Mouse (Mus musculus) liver, embryonic 13.5 days (tissue): ENCODE measurements around the gene Ifna6. TPM values are rescaled to one million over a fixed set of nuclear protein-coding genes. Genes with fewer than 3 reads are reported as not detected.

Source experiments
- ATAC-seq: fragments of 200-750 bp; cut with Nextera tagmentation; 2 replicates; pipeline ENCODE4 v1.8.0; 2017; ENCODE audit warnings: low read depth, mild to moderate bottlenecking, moderate number of reproducible peaks, moderate library complexity
- DNase-seq: peaks from one replicate; pipeline ENCODE4 v3.0.0; 2022
- H3K27ac ChIP-seq: fragments of 300-500 bp; sonication (generic); 2 replicates; pipeline ENCODE4 v1.5.1; 2015; ENCODE audit warnings: moderate library complexity, mild to moderate bottlenecking, inconsistent platforms
- H3K27me3 ChIP-seq: fragments of 300-500 bp; sonication (generic); 2 replicates; pipeline ENCODE4 v1.6.1; 2015; ENCODE audit warnings: mild to moderate bottlenecking, inconsistent platforms
- H3K36me3 ChIP-seq: fragments of 300-500 bp; sonication (generic); 2 replicates; pipeline ENCODE4 v1.6.1; 2015; ENCODE audit warnings: mild to moderate bottlenecking, inconsistent platforms
- H3K4me1 ChIP-seq: fragments of 300-500 bp; sonication (generic); replicated peaks from 2 replicates; pipeline ENCODE4 v1.6.1; 2015; ENCODE audit warnings: inconsistent platforms
- H3K4me2 ChIP-seq: fragments of 300-500 bp; sonication (generic); 2 replicates; pipeline ENCODE4 v1.6.1; 2015; ENCODE audit warnings: inconsistent platforms, mild to moderate bottlenecking, moderate library complexity
- H3K4me3 ChIP-seq: fragments of 300-500 bp; sonication (generic); replicated peaks from 2 replicates; pipeline ENCODE4 v1.5.1; 2015; ENCODE audit warnings: mild to moderate bottlenecking, inconsistent platforms
- H3K9ac ChIP-seq: fragments of 300-500 bp; sonication (generic); 2 replicates; pipeline ENCODE4 v1.6.1; 2015; ENCODE audit warnings: mild to moderate bottlenecking, inconsistent platforms
- H3K9me3 ChIP-seq: fragments of 300-500 bp; sonication (generic); replicated peaks from 2 replicates; pipeline ENCODE4 v1.6.1; 2016; ENCODE audit warnings: inconsistent platforms
- WGBS: fragments of 180-500 bp; shearing (Covaris S2); methylation state at CpG from one replicate; pipeline ENCODE4 v1.1.7; 2015; ENCODE audit not compliant: insufficient replicate concordance; 5-methylcytosine and 5-hydroxymethylcytosine counted together
- polyA plus RNA-seq: library from polyadenylated mRNA; unstranded; fragments of >200 nt; fragmentation: Nextera tagmentation; extraction: Ambion mirVana; gene quantifications from 2 replicates; pipeline ENCODE4 v1.2.1, GENCODE M21; 2015

Ifna6 gene
- polyA plus RNA-seq, 1 experiment from 2014 or later = not detected

DNA sequence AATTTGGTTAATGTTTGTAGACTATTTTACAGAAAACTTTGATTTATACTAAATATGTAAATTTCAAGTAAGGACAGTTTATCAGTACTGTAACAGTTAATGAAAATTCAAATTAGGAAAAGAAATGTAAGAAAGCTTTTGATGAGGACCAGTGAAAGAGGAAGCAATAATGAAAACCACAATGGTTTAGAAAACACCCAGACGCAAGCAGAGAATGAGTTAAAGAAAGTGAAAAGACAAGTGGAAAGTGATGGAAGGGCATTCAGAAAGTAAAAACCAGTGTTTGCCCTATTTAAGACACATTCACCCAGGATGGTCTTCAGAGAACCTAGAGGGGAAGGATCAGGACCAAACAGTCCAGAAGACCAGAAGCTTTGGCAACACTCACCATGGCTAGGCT lies 22.5 kb downstream of the Ifna6 start, which contains the start of gene Ifna1:
Gene Ifna1, plus strand, starts transcription at position 390 of the 400 bp plus-strand sequence.
- WGBS = 11% methylated on average over 1 of the region's 1 CpGs
- Histone ChIP-seq H3K27ac (no peak within 1 kb of the TSS), H3K27me3 (no peaks in the 10 kb centered on the region), H3K4me1 (no peaks in the 10 kb centered on the region), H3K4me3 (no peak within 1 kb of the TSS), H3K4me2 (no peak within 1 kb of the TSS), H3K9ac (no peak within 1 kb of the TSS), H3K9me3 (no peaks in the 10 kb centered on the region), H3K36me3 (no peaks in the 10 kb centered on the region)
- no peak for ATAC-seq
- no peak for DNase-seq

DNA sequence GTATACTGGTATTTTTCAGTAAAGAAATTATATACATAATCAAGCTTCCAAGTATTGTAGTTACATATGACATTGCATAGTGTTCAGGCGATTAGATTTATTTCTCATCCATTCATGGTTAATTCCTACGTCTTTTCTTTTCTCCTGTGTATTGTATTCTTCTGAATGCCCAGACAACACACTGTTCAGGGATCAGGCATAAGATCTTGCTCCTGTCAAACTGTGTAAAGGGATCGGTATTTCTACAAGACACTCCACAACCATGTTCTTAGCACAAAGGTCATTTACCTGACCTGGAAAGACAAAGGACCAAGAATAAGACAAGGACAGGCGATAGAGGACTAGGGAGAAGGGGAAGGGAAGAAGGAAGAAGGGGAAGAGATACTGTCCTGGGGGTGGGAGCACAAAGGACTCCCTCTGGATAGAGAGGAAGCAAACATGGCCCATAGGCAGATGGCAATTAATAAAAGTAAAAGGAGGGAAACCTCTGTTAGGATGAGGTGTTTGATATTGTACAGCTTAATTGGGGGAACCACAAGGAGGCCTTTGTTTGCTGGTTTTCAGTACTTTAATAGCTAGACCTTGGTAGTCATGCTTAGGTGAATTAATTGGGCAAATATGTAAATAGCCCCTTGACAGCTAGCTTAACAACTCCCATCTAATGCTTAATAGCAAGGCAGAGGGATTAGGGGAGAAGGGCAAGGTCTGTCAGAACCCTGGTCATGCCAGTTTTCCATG lies 24.0 kb downstream of the Ifna6 start:
- Histone ChIP-seq H3K9me3 (no peaks in the 10 kb centered on the region), H3K4me1 (no peaks in the 10 kb centered on the region), H3K4me2 (no peak overlapping the region), H3K36me3 (no peaks in the 10 kb centered on the region), H3K27ac (no peak overlapping the region), H3K9ac (no peak overlapping the region), H3K4me3 (no peak overlapping the region), H3K27me3 (no peaks in the 10 kb centered on the region)
- ATAC-seq (no peak), DNase-seq (no peak)
- 55% methylated on average over 4 of the region's 4 CpGs for WGBS

- H3K4me1 ChIP-seq = no peaks in the 10 kb centered on the region
- ATAC-seq (no peak), DNase-seq (no peak)
- no peak overlapping the region for H3K9ac ChIP-seq
- H3K4me3 ChIP-seq = no peak overlapping the region
- no peak overlapping the region for H3K27ac ChIP-seq
- no peaks in the 10 kb centered on the region for H3K9me3 ChIP-seq
- H3K36me3 ChIP-seq = no peaks in the 10 kb centered on the region
- peaks cover 9% of the 10 kb centered on the region for H3K27me3 ChIP-seq
- H3K4me2 ChIP-seq = no peak overlapping the region
Observed at GRCm38 (mm10) chr4:88859214-88859613, 32.0 kb downstream of the Ifna6 start.

DNA sequence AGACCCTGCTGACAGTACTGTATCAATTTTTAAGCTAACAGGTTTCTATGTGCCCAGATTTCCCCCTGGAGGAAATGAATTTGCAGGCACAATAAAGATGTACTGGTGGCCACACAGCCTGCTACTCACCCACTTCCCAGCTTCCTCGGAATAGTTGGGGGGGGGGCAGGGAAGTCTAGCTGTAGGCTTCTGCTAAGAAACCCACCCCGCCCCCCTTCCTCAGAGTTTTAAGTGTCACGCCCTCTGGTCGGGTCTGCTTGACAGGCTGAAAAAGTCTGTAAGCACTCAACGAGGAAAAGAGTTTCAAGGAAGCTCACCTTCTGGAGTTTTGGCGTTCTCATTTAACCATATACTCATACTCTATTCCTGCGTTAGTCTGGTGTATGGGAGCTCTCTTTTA lies 36.1 kb downstream of the Ifna6 start:
- Histone ChIP-seq H3K27me3 (peaks cover 13% of the 10 kb centered on the region), H3K4me3 (no peak overlapping the region), H3K27ac (no peak overlapping the region), H3K4me2 (no peak overlapping the region), H3K36me3 (no peaks in the 10 kb centered on the region), H3K9me3 (no peaks in the 10 kb centered on the region), H3K9ac (no peak overlapping the region), H3K4me1 (peaks cover 15% of the 10 kb centered on the region)
- ATAC-seq (no peak), DNase-seq (no peak)
- WGBS = 16% methylated on average over 7 of the region's 7 CpGs

DNA sequence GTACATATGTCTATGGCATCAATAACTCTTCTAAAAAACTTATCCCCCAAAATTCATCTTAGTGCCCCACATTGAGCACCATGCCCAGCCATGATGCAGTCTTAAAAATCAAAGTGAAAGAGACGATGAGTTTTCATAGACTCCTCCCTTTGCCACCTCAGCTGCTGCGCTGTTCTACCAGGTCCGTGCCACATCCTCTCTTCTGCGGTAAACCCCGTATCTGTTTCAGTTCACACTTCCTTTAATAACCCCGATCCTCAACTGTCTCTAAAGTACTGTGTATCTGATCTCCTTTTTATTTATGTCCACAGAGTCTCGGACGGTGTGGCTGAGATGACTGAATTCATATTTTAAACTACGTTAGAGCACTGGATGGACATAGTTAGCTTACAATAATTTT lies 37.4 kb downstream of the Ifna6 start:
- DNase-seq (no peak), ATAC-seq (no peak)
- no peak overlapping the region for H3K27ac ChIP-seq
- peaks cover 13% of the 10 kb centered on the region for H3K27me3 ChIP-seq
- H3K4me1 ChIP-seq = peaks cover 19% of the 10 kb centered on the region
- H3K9ac ChIP-seq = no peak overlapping the region
- no peaks in the 10 kb centered on the region for H3K9me3 ChIP-seq
- H3K4me2 ChIP-seq = peak overlapping the region; percentile 36
- 13% methylated on average over 9 of the region's 9 CpGs for WGBS
- 0 out of 2 replicates have a peak overlapping the region, but pooled peaks have one; percentile 12 for H3K4me3 ChIP-seq
- no peaks in the 10 kb centered on the region for H3K36me3 ChIP-seq

DNA sequence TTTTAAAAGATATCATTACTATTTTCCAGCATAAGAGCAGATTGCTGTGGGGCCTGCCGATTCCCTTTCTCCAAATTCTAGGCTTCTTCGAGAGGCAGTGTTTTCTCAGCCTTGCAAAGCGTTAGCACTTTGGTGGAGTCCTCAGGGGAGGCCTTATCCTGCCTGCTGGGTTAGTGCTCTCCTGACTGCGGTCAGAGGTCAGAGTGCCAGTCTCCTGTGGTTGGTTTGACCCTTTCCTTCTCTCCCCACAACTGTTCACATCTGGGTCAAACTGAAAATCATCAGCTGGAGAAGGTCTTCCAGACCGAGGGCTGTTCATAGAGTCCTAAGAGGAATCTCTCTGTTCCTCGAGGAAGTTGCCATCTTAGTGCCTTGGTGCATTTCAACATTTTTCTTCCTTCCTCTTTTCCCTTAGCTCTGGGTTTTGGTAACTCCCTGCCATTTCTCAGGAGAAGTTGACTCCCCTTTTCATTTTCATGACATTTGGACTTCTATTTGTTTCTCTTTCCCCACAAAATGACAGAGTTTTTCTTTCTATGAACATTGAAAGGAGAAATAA lies 37.9 kb downstream of the Ifna6 start:
- H3K36me3 ChIP-seq = no peaks in the 10 kb centered on the region

GRCm38 (mm10) chr4:88867366-88867925 lies 40.2 kb downstream of the Ifna6 start:
- peak overlapping the region; percentile 90 for H3K4me2 ChIP-seq
- peak overlapping the region; percentile 69 for H3K4me3 ChIP-seq
- ATAC-seq (peak; percentile 51; the same call in 1 of the 2 replicates), DNase-seq (peak; percentile 61)
- peak overlapping the region; percentile 74 for H3K9ac ChIP-seq
- H3K9me3 ChIP-seq = no peaks in the 10 kb centered on the region
- H3K27ac ChIP-seq = no peak overlapping the region
- H3K4me1 ChIP-seq = peaks cover 19% of the 10 kb centered on the region
- H3K27me3 ChIP-seq = peaks cover 13% of the 10 kb centered on the region
- WGBS = under 1% methylated on average over 8 of the region's 8 CpGs
- H3K36me3 ChIP-seq = no peaks in the 10 kb centered on the region

More for the DNA sequence above, 37.9 kb downstream of the Ifna6 start:
- Histone ChIP-seq H3K9ac (no peak overlapping the region), H3K4me2 (peak overlapping the region; percentile 36), H3K27me3 (peaks cover 13% of the 10 kb centered on the region), H3K4me1 (peaks cover 19% of the 10 kb centered on the region), H3K27ac (no peak overlapping the region), H3K9me3 (no peaks in the 10 kb centered on the region), H3K4me3 (no peak overlapping the region)
- WGBS = 12% methylated on average over 6 of the region's 6 CpGs
- ATAC-seq (no peak), DNase-seq (no peak)

DNA sequence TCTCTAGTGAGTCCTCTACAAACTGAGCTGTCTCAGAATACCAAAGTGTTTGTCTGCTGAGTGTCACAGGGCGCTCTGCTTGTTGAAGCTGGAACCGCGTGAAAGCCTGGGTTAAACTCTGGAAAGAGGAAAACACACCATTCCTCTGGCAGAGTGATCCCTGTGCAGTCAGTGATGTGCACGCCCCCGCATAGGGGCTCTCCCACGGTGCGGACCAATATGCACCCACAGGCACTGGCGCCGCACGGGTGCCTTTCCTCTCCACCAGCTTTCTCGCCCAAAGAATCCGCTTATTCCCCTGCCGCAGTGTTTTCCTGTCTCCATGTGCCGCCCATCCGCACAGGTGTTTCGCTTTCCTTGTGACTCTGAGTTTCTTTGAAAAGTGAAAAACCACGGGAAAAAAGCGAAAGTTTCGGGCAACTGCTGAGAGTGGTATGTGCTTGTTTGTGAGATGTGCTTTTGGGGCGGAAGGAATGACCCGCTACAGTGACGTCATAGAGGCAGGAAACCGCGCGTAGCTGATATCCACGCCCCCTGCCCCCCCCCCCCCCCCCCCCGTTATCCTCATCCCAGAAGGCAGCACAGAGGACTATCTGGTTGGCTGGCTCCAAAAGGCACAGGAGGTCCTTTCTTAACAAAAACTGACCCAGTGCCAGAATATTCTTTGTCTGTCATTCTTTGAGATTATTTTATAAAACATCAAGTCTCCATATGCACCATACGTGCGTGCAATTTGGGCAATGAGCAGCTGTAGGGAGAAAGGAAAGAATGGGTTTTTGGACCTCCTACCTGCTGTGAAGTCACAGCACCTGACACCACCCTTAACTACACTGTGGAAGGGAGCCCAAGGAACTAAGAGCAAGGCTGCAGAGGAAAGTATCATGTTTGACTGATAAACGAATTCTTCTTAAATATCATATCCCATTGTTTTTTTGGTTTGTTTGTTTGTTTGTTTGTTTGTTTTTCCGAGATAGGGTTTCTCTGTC lies 41.0 kb downstream of the Ifna6 start:
- H3K4me2 ChIP-seq = peak overlapping the region; percentile 90
- WGBS = 6% methylated on average over 31 of the region's 31 CpGs
- H3K27ac ChIP-seq = peak overlapping the region; percentile 50
- DNase-seq (peak; percentile 13), ATAC-seq (peak; percentile 78)
- peaks cover 7% of the 10 kb centered on the region for H3K27me3 ChIP-seq
- peak overlapping the region; percentile 69 for H3K4me3 ChIP-seq
- H3K36me3 ChIP-seq = no peaks in the 10 kb centered on the region
- H3K9ac ChIP-seq = peak overlapping the region; percentile 74
- no peaks in the 10 kb centered on the region for H3K9me3 ChIP-seq
- peaks cover 19% of the 10 kb centered on the region for H3K4me1 ChIP-seq

DNA sequence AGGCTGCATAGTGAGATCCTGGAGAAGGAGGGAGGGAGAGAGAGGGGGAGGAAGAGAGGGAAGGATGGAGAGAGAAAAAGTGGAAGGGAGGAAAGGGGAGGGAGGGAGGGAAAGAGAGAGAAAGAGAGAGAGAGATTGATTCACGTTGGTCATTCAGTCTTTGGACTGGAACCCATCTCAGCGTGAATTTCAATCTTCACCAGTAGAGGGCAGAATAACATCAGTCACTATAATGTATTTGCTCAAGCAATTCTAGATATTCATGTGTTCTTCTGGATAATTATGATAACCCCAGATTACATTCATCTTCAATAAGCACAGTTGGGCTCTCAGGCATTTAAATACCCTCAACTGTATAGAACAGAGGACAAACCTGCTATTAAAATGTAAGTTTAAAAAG lies 45.5 kb downstream of the Ifna6 start:
- H3K27me3 ChIP-seq = no peaks in the 10 kb centered on the region
- no peak for ATAC-seq
- no peak overlapping the region for H3K4me3 ChIP-seq
- no peaks in the 10 kb centered on the region for H3K36me3 ChIP-seq
- WGBS = 0% methylated on average over 2 of the region's 2 CpGs
- H3K9me3 ChIP-seq = no peaks in the 10 kb centered on the region
- no peak overlapping the region for H3K9ac ChIP-seq
- no peak for DNase-seq
- H3K27ac ChIP-seq = no peak overlapping the region
- peaks cover 36% of the 10 kb centered on the region for H3K4me1 ChIP-seq
- no peak overlapping the region for H3K4me2 ChIP-seq

DNA sequence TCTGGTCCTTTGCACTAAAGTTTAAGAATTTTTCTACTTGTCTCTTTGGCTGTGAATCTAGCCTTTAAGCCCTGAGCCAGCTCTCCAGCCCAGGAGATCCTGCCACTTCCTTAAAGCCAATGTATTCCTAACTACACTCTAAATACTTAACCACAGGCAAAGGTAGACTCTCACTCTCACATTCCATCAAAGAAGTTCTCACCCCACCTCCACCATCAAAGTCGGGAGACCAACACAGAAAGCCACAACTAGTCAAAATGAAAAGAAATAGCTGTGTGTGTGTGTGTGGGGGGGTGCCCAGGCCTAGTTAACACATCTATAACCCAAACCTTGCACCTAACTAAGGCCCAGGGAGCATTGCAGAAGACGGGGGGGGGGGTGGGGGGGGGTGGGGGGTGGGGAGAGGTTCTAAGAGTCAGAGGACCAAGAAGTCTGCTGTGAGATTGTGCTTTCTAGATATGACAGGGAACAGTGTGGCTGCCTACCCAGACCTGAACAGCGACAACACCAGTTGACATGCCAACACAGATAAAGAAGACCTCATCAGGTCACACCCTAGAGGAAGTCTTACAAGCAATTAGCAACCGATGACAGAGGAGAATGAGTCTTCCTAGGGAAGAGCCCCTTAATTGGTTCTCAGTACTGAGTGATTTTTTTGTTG lies 48.3 kb downstream of the Ifna6 start:
- Histone ChIP-seq H3K4me1 (peaks cover 35% of the 10 kb centered on the region), H3K36me3 (no peaks in the 10 kb centered on the region), H3K4me2 (0 out of 2 replicates have a peak overlapping the region, but pooled peaks have one; percentile 24), H3K27me3 (no peaks in the 10 kb centered on the region), H3K9ac (no peak overlapping the region), H3K9me3 (no peaks in the 10 kb centered on the region), H3K27ac (no peak overlapping the region), H3K4me3 (no peak overlapping the region)
- DNase-seq = peak; percentile 39
- peak; percentile 91 for ATAC-seq
- 15% methylated on average over 4 of the region's 4 CpGs for WGBS
